Mouse (Mus musculus) olfactory bulb, adult 2 months (tissue): ENCODE data around the gene Naa38.

Source experiments
- CTCF ChIP-seq: fragments of 200-500 bp; IDR thresholded peaks from 2 replicates; pipeline ENCODE4 v1.5.1; 2012; ENCODE audit warnings: low read depth, mild to moderate bottlenecking, low read length, moderate library complexity; ENCODE audit not compliant: insufficient read depth
- POLR2A ChIP-seq: fragments of 200-500 bp; IDR thresholded peaks from 2 replicates; pipeline ENCODE4 v1.6.1; 2012; ENCODE audit warnings: mild to moderate bottlenecking, low read depth, low read length, moderate library complexity; ENCODE audit not compliant: insufficient read depth

DNA sequence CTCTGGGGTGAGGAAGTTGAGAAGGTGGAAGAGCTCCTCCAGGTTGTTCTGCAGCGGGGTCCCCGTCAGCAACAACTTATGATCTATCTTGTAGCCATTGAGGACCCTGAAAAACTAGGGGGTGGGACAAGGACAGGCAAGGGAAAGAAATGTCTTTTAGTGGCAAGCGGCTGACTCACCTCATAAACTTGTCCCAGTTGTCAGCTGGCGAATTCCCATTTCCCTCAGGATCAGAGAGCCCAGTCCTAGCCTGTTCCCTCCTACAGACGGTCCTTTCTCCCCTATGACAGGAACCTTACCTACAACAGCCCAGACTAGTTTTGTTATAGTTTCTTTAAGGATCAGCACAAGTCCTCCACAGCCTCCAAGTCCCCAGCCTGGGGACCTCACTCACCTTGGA is 38.7 kb upstream of the Naa38 start:
- TF ChIP-seq CTCF (no peak), POLR2A (no peak)
